Mouse (Mus musculus): ENCODE data around the gene Kcnk10. TPM values are rescaled to one million over a fixed set of nuclear protein-coding genes. Genes with fewer than 3 reads are reported as not detected.

The Kcnk10 gene
- polyA plus RNA-seq, 1 experiment from 2014 or later, result 0.05 TPM

- no peak overlapping the region for H3K4me2 ChIP-seq (replicated peaks)
- H3K27ac ChIP-seq, result no peak overlapping the region
- H3K9ac ChIP-seq, result no peak overlapping the region
- no peak for ATAC-seq (ENCODE audit: low FRiP score, low read depth)
- no peaks in the 10 kb centered on the region for H3K4me1 ChIP-seq
- H3K9me3 ChIP-seq, result 0 out of 2 replicates have a peak, but pooled peaks cover 3% of the 10 kb centered on the region
- no peaks in the 10 kb centered on the region for H3K36me3 ChIP-seq
- no peak overlapping the region for H3K4me3 ChIP-seq
- WGBS, result 88% methylated on average over 5 of the region's 5 CpGs
- H3K27me3 ChIP-seq, result no peaks in the 10 kb centered on the region
Measured at GRCm38 (mm10) chr12:98600861-98601260, 22.8 kb upstream of the Kcnk10 start.

- Histone ChIP-seq H3K4me3 (no peak overlapping the region), H3K36me3 (no peaks in the 10 kb centered on the region), H3K4me2 (replicated peaks) (no peak overlapping the region), H3K27ac (no peak overlapping the region), H3K9me3 (peaks cover 8% of the 10 kb centered on the region; the same call in 1 of the 2 replicates), H3K27me3 (no peaks in the 10 kb centered on the region), H3K4me1 (no peaks in the 10 kb centered on the region), H3K9ac (no peak overlapping the region)
- ATAC-seq (ENCODE audit: low FRiP score, low read depth), result no peak
- WGBS, result 82% methylated on average over 2 of the region's 2 CpGs
Measured at GRCm38 (mm10) chr12:98591016-98591415, 12.9 kb upstream of the Kcnk10 start.

- no peak overlapping the region for H3K4me3 ChIP-seq
- no peak overlapping the region for H3K4me2 ChIP-seq (replicated peaks)
Measured at GRCm38 (mm10) chr12:98588573-98588972, 10.5 kb upstream of the Kcnk10 start.

GRCm38 (mm10) chr12:98585302-98585701, 7.2 kb upstream of the Kcnk10 start:
- H3K27me3 ChIP-seq, result peaks cover under 1% of the 10 kb centered on the region
- ATAC-seq (ENCODE audit: low FRiP score, low read depth), result no peak
- no peaks in the 10 kb centered on the region for H3K36me3 ChIP-seq
- no peak overlapping the region for H3K27ac ChIP-seq
- no peak overlapping the region for H3K9ac ChIP-seq
- no peaks in the 10 kb centered on the region for H3K9me3 ChIP-seq
- H3K4me2 ChIP-seq (replicated peaks), result no peak overlapping the region
- 42% methylated on average over 3 of the region's 3 CpGs for WGBS
- H3K4me1 ChIP-seq, result no peaks in the 10 kb centered on the region
- no peak overlapping the region for H3K4me3 ChIP-seq

More at GRCm38 (mm10) chr12:98588573-98588972, 10.5 kb upstream of the Kcnk10 start:
- no peak overlapping the region for H3K9ac ChIP-seq
- no peaks in the 10 kb centered on the region for H3K27me3 ChIP-seq
- no peak for ATAC-seq (ENCODE audit: low FRiP score, low read depth)
- peaks cover 8% of the 10 kb centered on the region; the same call in 1 of the 2 replicates for H3K9me3 ChIP-seq
- no peaks in the 10 kb centered on the region for H3K4me1 ChIP-seq
- WGBS, result 58% methylated on average over 6 of the region's 6 CpGs
- H3K27ac ChIP-seq, result no peak overlapping the region
- no peaks in the 10 kb centered on the region for H3K36me3 ChIP-seq

- Histone ChIP-seq H3K27me3 (peaks cover 88% of the 10 kb centered on the region), H3K4me3 (no peak overlapping the region), H3K9me3 (no peaks in the 10 kb centered on the region), H3K9ac (no peak overlapping the region), H3K27ac (no peak overlapping the region), H3K4me1 (peaks cover 20% of the 10 kb centered on the region), H3K4me2 (replicated peaks) (no peak overlapping the region), H3K36me3 (no peaks in the 10 kb centered on the region)
- no peak for ATAC-seq (ENCODE audit: low FRiP score, low read depth)
- 68% methylated on average over 8 of the region's 8 CpGs for WGBS
Measured at GRCm38 (mm10) chr12:98575942-98576550, 2.1 kb downstream of the Kcnk10 start.

GRCm38 (mm10) chr12:98575195-98575887, 2.8 kb downstream of the Kcnk10 start:
- peak; percentile 7; the same call in 1 of the 2 replicates for ATAC-seq (ENCODE audit: low FRiP score, low read depth)
- 9% methylated on average over 17 of the region's 17 CpGs for WGBS
- peak overlapping the region; percentile 60 for H3K9ac ChIP-seq

GRCm38 (mm10) chr12:98574353-98575194, 3.5 kb downstream of the Kcnk10 start:
- under 1% methylated on average over 84 of the region's 84 CpGs for WGBS
- no peak overlapping the region for H3K27ac ChIP-seq
- peaks cover 96% of the 10 kb centered on the region for H3K27me3 ChIP-seq
- peak overlapping the region; percentile 60 for H3K9ac ChIP-seq
- peak overlapping the region; percentile 98 for H3K4me2 ChIP-seq (replicated peaks)
- peaks cover 20% of the 10 kb centered on the region for H3K4me1 ChIP-seq
- H3K36me3 ChIP-seq, result no peaks in the 10 kb centered on the region
- ATAC-seq (ENCODE audit: low FRiP score, low read depth), result peak; percentile 74
- peak overlapping the region; percentile 68 for H3K4me3 ChIP-seq
- no peaks in the 10 kb centered on the region for H3K9me3 ChIP-seq

More at GRCm38 (mm10) chr12:98575195-98575887, 2.8 kb downstream of the Kcnk10 start:
- Histone ChIP-seq H3K4me2 (replicated peaks) (peak overlapping the region; percentile 98), H3K27ac (no peak overlapping the region), H3K9me3 (no peaks in the 10 kb centered on the region), H3K4me1 (peaks cover 20% of the 10 kb centered on the region), H3K36me3 (no peaks in the 10 kb centered on the region), H3K27me3 (peaks cover 95% of the 10 kb centered on the region), H3K4me3 (peak overlapping the region; percentile 68)

- ATAC-seq (ENCODE audit: low FRiP score, low read depth), result no peak
- H3K9me3 ChIP-seq, result no peaks in the 10 kb centered on the region
- no peak overlapping the region for H3K27ac ChIP-seq
- 19% methylated on average over 25 of the region's 25 CpGs for WGBS
- H3K4me2 ChIP-seq (replicated peaks), result peak overlapping the region; percentile 98
- H3K36me3 ChIP-seq, result no peaks in the 10 kb centered on the region
- H3K4me3 ChIP-seq, result peak overlapping the region; percentile 68
- H3K27me3 ChIP-seq, result peaks cover 89% of the 10 kb centered on the region
- H3K4me1 ChIP-seq, result peaks cover 20% of the 10 kb centered on the region
- no peak overlapping the region for H3K9ac ChIP-seq
Measured at GRCm38 (mm10) chr12:98573317-98574270, 4.5 kb downstream of the Kcnk10 start.

GRCm38 (mm10) chr12:98571896-98572680, 6.0 kb downstream of the Kcnk10 start:
- no peak overlapping the region for H3K27ac ChIP-seq
- no peak overlapping the region for H3K4me2 ChIP-seq (replicated peaks)
- WGBS, result 35% methylated on average over 8 of the region's 8 CpGs
- H3K9ac ChIP-seq, result no peak overlapping the region
- peaks cover 10% of the 10 kb centered on the region for H3K4me1 ChIP-seq
- peaks cover 77% of the 10 kb centered on the region for H3K27me3 ChIP-seq
- H3K4me3 ChIP-seq, result no peak overlapping the region
- ATAC-seq (ENCODE audit: low FRiP score, low read depth), result no peak
- H3K36me3 ChIP-seq, result no peaks in the 10 kb centered on the region
- no peaks in the 10 kb centered on the region for H3K9me3 ChIP-seq

- no peak overlapping the region for H3K4me2 ChIP-seq (replicated peaks)
- peaks cover 4% of the 10 kb centered on the region; the same call in 1 of the 2 replicates for H3K4me1 ChIP-seq
- no peaks in the 10 kb centered on the region for H3K36me3 ChIP-seq
- no peak overlapping the region for H3K4me3 ChIP-seq
- H3K9me3 ChIP-seq, result no peaks in the 10 kb centered on the region
- WGBS, result 81% methylated on average over 6 of the region's 6 CpGs
- peaks cover 50% of the 10 kb centered on the region for H3K27me3 ChIP-seq
- H3K27ac ChIP-seq, result no peak overlapping the region
- H3K9ac ChIP-seq, result no peak overlapping the region
- ATAC-seq (ENCODE audit: low FRiP score, low read depth), result no peak
Measured at GRCm38 (mm10) chr12:98569380-98569779, 8.7 kb downstream of the Kcnk10 start.
